Mouse (Mus musculus): ENCODE data around the gene Glmp.
"Not testable (repeated sequence)": the region's sequence is repeated elsewhere in the genome, so short reads cannot be mapped to it uniquely, and the experiment has no call there.

GRCm38 (mm10) chr3:88295272-88295671 lies 29.6 kb upstream of the Glmp start:
- not testable (repeated sequence) for TF ChIP-seq POLR2A (IDR thresholded peaks at IDR 0.05; ENCODE audit: borderline replicate concordance, low read depth, low read length); CTCF (IDR thresholded peaks at IDR 0.05; ENCODE audit: low read depth, low read length)
